Mouse (Mus musculus) heart, embryonic 15.5 days (tissue): ENCODE measurements around the gene Btbd11. TPM values are rescaled to one million over a fixed set of nuclear protein-coding genes. Genes with fewer than 3 reads are reported as not detected.
A peak's percentile ranks its signal among the peaks of the same experiment; 100 is the strongest.

Experiments
- ATAC-seq: fragments of 200-750 bp; cut with Nextera tagmentation; replicated peaks from 2 replicates; pipeline ENCODE4 v1.8.0; 2017; ENCODE audit warnings: low read depth, moderate TSS enrichment; ENCODE audit not compliant: insufficient number of reproducible peaks, insufficient read depth, low FRiP score
- H3K27ac ChIP-seq: fragments of 300-500 bp; sonication (generic); 2 replicates; pipeline ENCODE4 v1.5.1; 2015; ENCODE audit warnings: mild to moderate bottlenecking, inconsistent platforms
- H3K27me3 ChIP-seq: fragments of 300-500 bp; sonication (generic); 2 replicates; pipeline ENCODE4 v1.6.1; 2015; ENCODE audit warnings: inconsistent platforms
- H3K36me3 ChIP-seq: fragments of 300-500 bp; sonication (generic); 2 replicates; pipeline ENCODE4 v1.6.1; 2015; ENCODE audit warnings: mild to moderate bottlenecking, inconsistent platforms
- H3K4me1 ChIP-seq: fragments of 300-500 bp; sonication (generic); replicated peaks from 2 replicates; pipeline ENCODE4 v1.6.1; 2015; ENCODE audit warnings: inconsistent platforms
- H3K4me2 ChIP-seq: fragments of 300-500 bp; sonication (generic); 2 replicates; pipeline ENCODE4 v1.6.1; 2015; ENCODE audit warnings: inconsistent platforms, mild to moderate bottlenecking, moderate library complexity
- H3K4me3 ChIP-seq: fragments of 300-500 bp; sonication (generic); 2 replicates; pipeline ENCODE4 v1.5.1; 2015; ENCODE audit warnings: mild to moderate bottlenecking, inconsistent platforms
- H3K9ac ChIP-seq: fragments of 300-500 bp; sonication (generic); 2 replicates; pipeline ENCODE4 v1.6.1; 2015; ENCODE audit warnings: mild to moderate bottlenecking, inconsistent platforms
- H3K9me3 ChIP-seq: fragments of 300-500 bp; sonication (generic); replicated peaks from 2 replicates; pipeline ENCODE4 v1.6.1; 2016; ENCODE audit warnings: inconsistent platforms
- WGBS: fragments of 180-500 bp; shearing (Covaris S2); methylation state at CpG from one replicate; pipeline ENCODE4 v1.1.7; 2015; ENCODE audit warnings: mixed read lengths; 5-methylcytosine and 5-hydroxymethylcytosine counted together
- polyA plus RNA-seq: library from polyadenylated mRNA; unstranded; fragments of >200 nt; fragmentation: Nextera tagmentation; extraction: Ambion mirVana; gene quantifications from 2 replicates; pipeline ENCODE4 v1.2.1, GENCODE M21; 2015

The Btbd11 gene
- polyA plus RNA-seq, 1 experiment from 2014 or later: 0.79 TPM

DNA sequence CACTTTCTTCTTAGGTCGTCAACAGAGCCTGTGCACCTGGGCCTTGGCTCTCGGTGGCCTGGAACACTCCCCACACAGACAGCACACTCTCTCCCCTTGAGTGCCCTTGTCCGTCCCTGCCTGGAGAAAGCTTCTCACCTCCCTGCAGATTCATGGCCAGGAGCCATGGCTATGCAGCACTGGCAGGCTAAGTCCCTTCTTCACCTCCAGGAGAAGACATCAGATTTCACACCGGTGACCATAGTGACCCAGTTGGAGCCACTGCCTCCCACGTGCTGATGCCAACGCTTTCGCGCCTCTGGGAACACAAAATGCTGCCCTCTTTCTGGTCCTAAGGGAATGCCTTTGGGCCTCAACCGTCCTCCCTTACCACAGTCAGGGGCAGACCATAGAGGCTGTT lies 217.9 kb downstream of the Btbd11 start:
- no peaks in the 10 kb centered on the region for H3K9me3 ChIP-seq
- 0 out of 2 replicates have a peak, but pooled peaks cover 3% of the 10 kb centered on the region for H3K27me3 ChIP-seq
- no peak overlapping the region for H3K4me2 ChIP-seq
- ATAC-seq: no peak
- H3K4me1 ChIP-seq: no peaks in the 10 kb centered on the region
- no peak overlapping the region for H3K9ac ChIP-seq
- WGBS: 61% methylated on average over 9 of the region's 9 CpGs
- no peaks in the 10 kb centered on the region for H3K36me3 ChIP-seq
- H3K4me3 ChIP-seq: no peak overlapping the region
- no peak overlapping the region for H3K27ac ChIP-seq

DNA sequence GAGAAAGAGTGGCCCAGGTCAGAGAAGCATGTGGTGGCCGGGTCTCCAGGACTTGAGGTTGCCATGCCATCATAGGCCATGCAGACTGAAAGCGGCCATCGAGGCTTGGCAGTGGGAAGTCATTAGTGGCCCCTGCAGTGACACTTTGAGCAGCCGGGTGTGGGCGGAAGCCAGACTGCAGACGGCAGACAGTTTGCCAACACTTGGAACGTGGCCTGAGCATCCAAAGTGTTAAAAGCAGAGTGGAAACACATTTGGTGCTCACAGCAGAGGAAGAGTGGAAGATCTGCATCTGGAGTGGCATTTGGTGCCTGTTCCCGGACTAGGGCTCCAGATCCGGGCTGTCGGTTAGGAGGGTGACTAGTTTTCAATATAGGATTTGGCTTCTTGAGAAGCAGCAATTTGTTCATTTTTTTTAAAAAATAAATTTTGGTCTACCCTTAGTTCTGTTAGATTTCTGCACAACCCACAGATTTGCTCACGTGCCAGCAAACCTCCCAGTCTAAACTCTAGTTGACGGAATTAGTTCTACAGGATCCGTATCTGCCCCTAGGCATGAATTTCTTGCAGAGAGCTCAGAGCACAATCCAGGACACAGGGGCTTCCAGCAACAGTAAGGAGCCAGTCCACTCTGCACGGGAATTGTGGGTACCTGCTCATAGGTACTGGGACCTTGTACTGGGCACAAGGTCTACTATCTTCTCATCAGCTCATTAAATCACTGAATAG lies 222.1 kb downstream of the Btbd11 start:
- H3K4me2 ChIP-seq: no peak overlapping the region
- H3K36me3 ChIP-seq: no peaks in the 10 kb centered on the region
- H3K4me3 ChIP-seq: no peak overlapping the region
- 74% methylated on average over 14 of the region's 14 CpGs for WGBS
- H3K27me3 ChIP-seq: no peaks in the 10 kb centered on the region
- H3K9ac ChIP-seq: no peak overlapping the region
- H3K9me3 ChIP-seq: no peaks in the 10 kb centered on the region
- no peaks in the 10 kb centered on the region for H3K4me1 ChIP-seq
- H3K27ac ChIP-seq: no peak overlapping the region
- ATAC-seq: no peak

DNA sequence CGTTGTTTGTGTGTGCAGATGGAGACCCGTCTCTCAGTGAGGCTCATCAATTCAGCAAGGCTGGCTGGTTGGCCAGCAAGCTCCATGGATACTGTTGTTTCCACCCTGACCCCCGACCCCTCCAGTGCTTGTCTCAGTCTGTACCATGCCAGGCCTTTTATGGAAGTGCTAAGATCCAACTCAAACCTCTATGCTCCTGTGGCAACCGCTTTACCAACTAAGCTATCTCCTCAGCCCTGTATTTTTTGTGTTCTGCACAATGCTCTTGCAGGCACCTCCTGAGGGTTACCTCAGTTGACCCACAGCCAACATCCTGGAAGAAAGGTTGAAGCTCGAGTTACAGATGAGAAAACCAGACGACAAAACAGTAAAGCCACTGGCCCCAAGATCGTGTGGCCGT lies 230.5 kb downstream of the Btbd11 start:
- no peak for ATAC-seq
- 64% methylated on average over 8 of the region's 8 CpGs for WGBS
- no peak overlapping the region for H3K4me2 ChIP-seq
- no peak overlapping the region for H3K4me3 ChIP-seq
- no peaks in the 10 kb centered on the region for H3K4me1 ChIP-seq
- H3K36me3 ChIP-seq: no peaks in the 10 kb centered on the region
- no peaks in the 10 kb centered on the region for H3K9me3 ChIP-seq
- H3K27me3 ChIP-seq: no peaks in the 10 kb centered on the region
- H3K9ac ChIP-seq: no peak overlapping the region
- no peak overlapping the region for H3K27ac ChIP-seq

DNA sequence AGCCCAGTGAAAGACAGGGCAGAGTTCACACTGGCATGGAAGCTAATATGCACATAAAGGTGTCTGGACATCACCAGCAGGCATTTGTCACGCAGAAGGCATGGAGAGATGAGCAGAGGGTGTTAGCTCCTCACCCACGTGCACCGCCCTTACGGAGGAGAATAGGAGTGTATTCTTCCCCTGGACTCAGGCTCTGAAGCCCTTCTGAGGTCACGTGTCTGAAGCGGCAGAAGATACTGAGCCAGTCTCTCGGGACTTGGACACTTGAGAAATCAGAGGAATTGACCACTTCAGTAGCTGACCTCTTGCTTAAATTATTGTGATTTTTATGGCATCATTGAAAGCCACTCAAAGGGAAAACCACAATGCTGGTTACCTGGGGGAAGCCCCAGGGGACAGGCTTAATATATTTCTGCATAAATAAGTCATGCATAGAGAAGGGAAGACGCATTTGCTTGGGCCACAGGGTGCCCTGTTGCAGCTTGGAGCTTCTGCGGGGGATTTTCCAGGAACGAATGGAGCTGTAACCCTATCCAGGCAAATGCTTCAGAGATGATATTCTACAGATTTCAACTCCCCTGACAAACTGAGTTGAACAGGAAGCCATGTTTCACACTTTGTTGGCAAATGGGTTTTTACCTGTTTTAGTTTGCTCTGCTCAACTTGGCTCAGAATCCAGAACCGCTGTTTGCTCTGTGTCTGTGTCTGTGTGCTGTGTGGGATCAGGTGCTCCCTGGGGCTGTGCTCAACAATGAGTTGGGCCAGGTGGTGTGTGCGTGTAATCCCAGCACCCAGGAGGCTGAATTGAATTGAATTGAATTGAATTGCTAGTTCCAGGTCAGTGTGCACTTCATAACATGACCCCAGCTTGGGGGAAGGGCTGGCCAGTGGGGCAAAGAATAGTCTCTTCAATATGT lies 231.1 kb downstream of the Btbd11 start:
- WGBS: 72% methylated on average over 12 of the region's 12 CpGs
- Histone ChIP-seq H3K27ac (no peak overlapping the region), H3K27me3 (no peaks in the 10 kb centered on the region), H3K4me2 (no peak overlapping the region), H3K4me1 (no peaks in the 10 kb centered on the region), H3K36me3 (no peaks in the 10 kb centered on the region), H3K9me3 (no peaks in the 10 kb centered on the region), H3K4me3 (no peak overlapping the region), H3K9ac (no peak overlapping the region)
- ATAC-seq: no peak

DNA sequence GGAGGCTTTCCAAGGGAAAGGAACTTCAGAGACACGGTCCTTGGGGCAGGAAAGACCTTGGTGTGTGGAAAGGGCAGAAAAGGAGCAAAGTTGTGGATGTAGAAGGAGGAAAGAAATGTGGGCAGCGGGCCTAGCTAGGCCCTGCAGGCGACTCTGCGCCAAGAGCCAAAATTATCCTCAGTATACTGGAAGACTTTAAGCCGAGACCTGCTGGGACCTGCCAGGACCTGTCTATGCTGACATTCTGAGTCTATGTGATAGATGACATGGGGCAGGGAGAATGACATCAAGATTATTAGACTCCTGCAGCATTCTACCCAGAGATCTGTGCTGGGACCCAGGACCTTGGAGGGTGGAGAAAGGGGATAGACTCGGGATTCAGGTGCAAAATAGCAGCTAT lies 234.5 kb downstream of the Btbd11 start:
- no peak for ATAC-seq
- 58% methylated on average over 6 of the region's 6 CpGs for WGBS
- Histone ChIP-seq H3K4me1 (peaks cover 5% of the 10 kb centered on the region; the same call in 1 of the 2 replicates), H3K27ac (no peak overlapping the region), H3K9ac (no peak overlapping the region), H3K4me2 (no peak overlapping the region), H3K27me3 (0 out of 2 replicates have a peak, but pooled peaks cover 8% of the 10 kb centered on the region), H3K9me3 (no peaks in the 10 kb centered on the region), H3K36me3 (no peaks in the 10 kb centered on the region), H3K4me3 (no peak overlapping the region)

DNA sequence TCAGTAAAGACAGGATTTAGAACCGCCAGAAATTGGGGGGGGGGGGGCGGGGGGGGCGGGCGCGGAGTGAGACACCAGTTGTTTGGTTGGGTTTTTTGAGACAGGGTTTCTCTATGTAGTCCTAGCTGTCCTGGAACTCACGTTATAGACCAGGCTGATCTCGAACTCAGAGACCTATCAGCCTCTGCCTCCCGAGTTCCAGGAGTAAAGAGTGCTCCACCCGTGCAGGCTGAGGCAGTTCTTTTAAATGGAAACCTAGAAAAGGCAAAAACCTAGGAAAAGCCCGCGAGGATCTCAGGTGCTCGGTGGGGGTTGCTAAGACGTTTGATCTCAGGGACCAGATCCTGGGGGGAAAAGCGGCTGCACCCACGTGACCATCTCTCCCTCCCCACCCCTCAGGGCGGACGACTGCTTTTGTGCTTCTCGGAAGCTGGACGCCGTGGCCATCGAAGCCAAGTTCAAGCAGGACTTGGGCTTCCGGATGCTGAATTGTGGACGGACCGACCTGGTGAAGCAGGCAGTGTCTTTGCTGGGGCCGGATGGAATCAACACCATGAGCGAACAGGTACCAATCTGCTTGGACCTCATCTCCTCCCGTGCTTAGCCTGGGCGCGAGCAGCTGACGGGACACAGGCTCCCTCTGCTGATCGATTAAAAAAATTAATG lies 238.0 kb downstream of the Btbd11 start:
- H3K9me3 ChIP-seq: no peaks in the 10 kb centered on the region
- H3K4me2 ChIP-seq: peak overlapping the region; percentile 93
- H3K36me3 ChIP-seq: no peaks in the 10 kb centered on the region
- H3K4me1 ChIP-seq: peaks cover 5% of the 10 kb centered on the region; the same call in 1 of the 2 replicates
- no peak overlapping the region for H3K27ac ChIP-seq
- peak overlapping the region; percentile 54 for H3K4me3 ChIP-seq
- 0 out of 2 replicates have a peak overlapping the region, but pooled peaks have one; percentile 51 for H3K9ac ChIP-seq
- WGBS: 5% methylated on average over 31 of the region's 31 CpGs
- ATAC-seq: no peak
- H3K27me3 ChIP-seq: peaks cover 8% of the 10 kb centered on the region; the same call in 1 of the 2 replicates

DNA sequence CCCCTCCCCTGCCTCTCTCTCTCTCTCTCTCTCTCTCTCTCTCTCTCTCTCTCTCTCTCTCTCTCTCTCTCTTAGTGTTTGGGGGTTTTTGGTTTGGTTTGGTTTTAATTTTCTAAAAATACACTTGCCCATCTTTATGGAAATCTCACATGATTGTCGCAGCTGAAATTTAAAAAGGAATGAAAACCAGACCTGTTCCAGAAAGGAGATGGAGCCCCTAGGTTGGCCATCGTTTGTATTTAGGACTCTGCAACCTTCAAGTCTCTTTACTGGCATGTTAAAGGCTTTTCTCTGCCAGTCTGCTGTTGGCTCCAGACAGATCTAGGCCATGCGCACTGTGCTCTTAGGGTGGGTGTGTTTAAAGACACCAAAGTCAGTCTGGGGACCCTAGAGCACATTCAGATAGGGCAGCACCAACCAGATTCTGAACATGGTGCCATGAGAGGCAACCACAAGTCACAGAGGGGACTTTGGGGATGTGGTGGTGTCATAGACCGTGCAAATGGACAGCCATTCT lies 238.6 kb downstream of the Btbd11 start:
- peaks cover 5% of the 10 kb centered on the region; the same call in 1 of the 2 replicates for H3K4me1 ChIP-seq
- H3K36me3 ChIP-seq: no peaks in the 10 kb centered on the region
- peaks cover 8% of the 10 kb centered on the region; the same call in 1 of the 2 replicates for H3K27me3 ChIP-seq
- no peaks in the 10 kb centered on the region for H3K9me3 ChIP-seq
- no peak for ATAC-seq
- peak overlapping the region; percentile 93 for H3K4me2 ChIP-seq
- H3K9ac ChIP-seq: no peak overlapping the region
- no peak overlapping the region for H3K27ac ChIP-seq
- peak overlapping the region; percentile 54 for H3K4me3 ChIP-seq
- 52% methylated on average over 4 of the region's 4 CpGs for WGBS

DNA sequence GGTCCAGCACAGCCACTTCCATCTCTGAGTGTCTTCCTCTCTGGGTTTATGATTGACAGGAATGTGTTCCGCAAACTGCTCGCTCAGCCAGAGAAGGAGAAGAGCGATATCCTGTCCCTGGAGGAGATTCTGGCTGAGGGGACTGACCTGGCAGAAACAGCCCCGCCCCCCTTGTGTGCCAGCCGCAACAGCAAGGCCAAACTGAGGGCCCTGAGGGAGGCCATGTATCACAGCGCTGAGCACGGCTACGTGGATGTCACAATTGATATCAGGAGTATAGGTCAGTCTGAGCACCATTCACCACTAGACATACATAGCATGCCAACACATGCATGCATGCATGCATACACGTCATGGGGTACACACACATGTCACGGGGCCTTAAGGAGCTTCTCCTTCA lies 245.4 kb downstream of the Btbd11 start:
- no peaks in the 10 kb centered on the region for H3K9me3 ChIP-seq
- H3K27ac ChIP-seq: no peak overlapping the region
- no peak overlapping the region for H3K4me3 ChIP-seq
- H3K27me3 ChIP-seq: peaks cover 7% of the 10 kb centered on the region; the same call in 1 of the 2 replicates
- H3K4me1 ChIP-seq: no peaks in the 10 kb centered on the region
- 83% methylated on average over 10 of the region's 10 CpGs for WGBS
- H3K36me3 ChIP-seq: no peaks in the 10 kb centered on the region
- no peak overlapping the region for H3K4me2 ChIP-seq
- no peak for ATAC-seq
- no peak overlapping the region for H3K9ac ChIP-seq

DNA sequence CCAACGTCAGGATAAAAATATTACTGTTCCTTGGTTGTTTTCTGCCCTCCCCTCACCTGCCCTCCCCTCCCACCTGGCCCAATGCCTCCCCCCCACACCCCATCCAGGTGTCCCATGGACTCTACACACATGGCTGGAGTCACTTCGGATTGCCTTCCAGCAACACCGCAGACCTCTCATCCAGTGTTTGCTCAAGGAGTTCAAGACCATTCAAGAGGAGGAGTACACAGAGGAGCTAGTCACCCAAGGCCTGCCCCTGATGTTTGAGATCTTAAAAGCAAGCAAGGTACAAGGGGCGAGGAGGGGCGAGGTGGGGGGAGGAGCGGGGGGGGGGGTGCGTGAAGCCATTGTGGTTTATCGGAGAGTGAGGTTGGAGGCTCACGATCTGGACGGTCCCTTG lies 247.0 kb downstream of the Btbd11 start:
- 88% methylated on average over 10 of the region's 10 CpGs for whole genome bisulfite sequencing
- peaks cover 7% of the 10 kb centered on the region; the same call in 1 of the 2 replicates for H3K27me3 ChIP-seq

DNA sequence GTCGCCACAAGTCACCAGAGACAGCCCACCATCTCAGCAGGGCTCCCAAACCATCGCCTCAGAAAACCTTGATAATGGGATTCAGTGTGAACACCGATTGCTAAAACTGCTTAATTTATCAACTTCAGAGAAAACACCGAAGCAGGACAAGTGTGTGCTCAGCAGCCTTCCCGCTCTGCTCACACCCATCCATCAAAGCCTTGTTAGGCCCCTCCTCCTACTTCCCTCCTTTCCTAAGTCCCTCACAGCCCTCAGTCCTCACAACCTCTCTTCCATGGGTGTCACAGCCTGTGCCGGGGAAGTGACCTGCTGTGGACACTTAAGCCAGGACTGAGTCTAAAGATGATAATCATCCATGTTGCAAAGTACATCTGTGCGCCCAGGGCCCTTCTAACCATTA lies 251.0 kb downstream of the Btbd11 start:
- no peaks in the 10 kb centered on the region for H3K36me3 ChIP-seq
- no peaks in the 10 kb centered on the region for H3K27me3 ChIP-seq
- H3K9ac ChIP-seq: no peak overlapping the region
- H3K9me3 ChIP-seq: no peaks in the 10 kb centered on the region
- H3K4me3 ChIP-seq: no peak overlapping the region
- WGBS: 23% methylated on average over 7 of the region's 7 CpGs
- H3K27ac ChIP-seq: no peak overlapping the region
- ATAC-seq: no peak
- no peaks in the 10 kb centered on the region for H3K4me1 ChIP-seq
- no peak overlapping the region for H3K4me2 ChIP-seq

More for the DNA sequence above, 247.0 kb downstream of the Btbd11 start:
- Histone ChIP-seq H3K4me1 (no peaks in the 10 kb centered on the region), H3K4me2 (no peak overlapping the region), H3K27ac (no peak overlapping the region), H3K4me3 (no peak overlapping the region), H3K9ac (no peak overlapping the region), H3K36me3 (no peaks in the 10 kb centered on the region), H3K9me3 (no peaks in the 10 kb centered on the region)
- no peak for ATAC-seq

DNA sequence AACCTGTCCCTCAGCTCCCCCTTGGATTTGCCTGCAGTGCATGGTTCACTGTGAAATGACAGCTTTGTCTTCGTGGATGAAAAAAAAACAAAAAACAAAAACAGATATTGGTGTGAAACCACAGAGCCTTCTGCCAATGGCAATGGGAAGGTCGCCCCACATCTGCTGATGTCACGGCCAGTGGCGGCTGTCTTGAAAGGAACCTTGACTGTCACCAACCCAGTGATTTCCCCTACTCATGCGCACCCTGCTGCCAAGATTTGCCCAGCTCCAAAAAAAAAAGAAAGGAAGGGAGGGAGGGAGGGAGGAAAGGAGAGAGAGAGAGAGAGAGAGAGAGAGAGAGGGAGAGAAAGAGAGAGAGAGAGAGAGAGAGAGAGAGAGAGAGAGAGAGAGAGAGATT lies 251.5 kb downstream of the Btbd11 start:
- H3K9ac ChIP-seq: no peak overlapping the region
- no peak overlapping the region for H3K27ac ChIP-seq
- H3K4me1 ChIP-seq: no peaks in the 10 kb centered on the region
- no peak overlapping the region for H3K4me2 ChIP-seq
- no peaks in the 10 kb centered on the region for H3K9me3 ChIP-seq
- 28% methylated on average over 5 of the region's 5 CpGs for WGBS
- ATAC-seq: no peak
- H3K27me3 ChIP-seq: no peaks in the 10 kb centered on the region
- no peak overlapping the region for H3K4me3 ChIP-seq
- H3K36me3 ChIP-seq: no peaks in the 10 kb centered on the region
